Mouse (Mus musculus) A20 (cell line): ENCODE results near the gene Mob4.
"Not testable (repeated sequence)": the region's sequence is repeated elsewhere in the genome, so short reads cannot be mapped to it uniquely, and the experiment has no call there.

Experiments used
- DNase-seq: peaks from one replicate; pipeline ENCODE4 v3.0.0-alpha.2; 2011; ENCODE audit warnings: low read depth, low spot score

The Mob4 gene

DNA sequence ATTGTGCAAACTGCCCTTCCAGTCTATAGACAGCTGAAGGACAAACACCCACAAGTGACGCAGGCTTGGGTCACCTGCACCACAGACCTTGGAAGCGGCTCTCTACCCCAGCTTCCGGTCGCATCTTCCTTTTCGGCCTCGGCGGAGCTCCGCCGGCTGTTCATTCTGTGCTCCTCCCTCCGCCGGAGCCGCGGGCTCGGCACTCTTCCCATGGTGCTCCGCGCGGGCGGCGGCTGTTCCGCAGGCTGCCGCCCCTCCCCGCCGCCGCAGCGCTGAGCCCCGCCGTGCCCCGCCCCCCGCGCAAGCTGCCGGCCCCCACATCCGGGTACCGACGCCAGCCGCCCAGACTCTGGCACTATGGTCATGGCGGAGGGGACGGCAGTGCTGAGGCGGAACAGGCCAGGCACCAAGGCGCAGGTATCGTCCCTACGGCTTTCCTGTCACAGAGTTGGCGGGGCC is at the start of gene Mob4:
Gene Mob4, plus strand, starts transcription at position 289 of the 459 bp plus-strand sequence.
- peak; percentile 96 for DNase-seq

DNA sequence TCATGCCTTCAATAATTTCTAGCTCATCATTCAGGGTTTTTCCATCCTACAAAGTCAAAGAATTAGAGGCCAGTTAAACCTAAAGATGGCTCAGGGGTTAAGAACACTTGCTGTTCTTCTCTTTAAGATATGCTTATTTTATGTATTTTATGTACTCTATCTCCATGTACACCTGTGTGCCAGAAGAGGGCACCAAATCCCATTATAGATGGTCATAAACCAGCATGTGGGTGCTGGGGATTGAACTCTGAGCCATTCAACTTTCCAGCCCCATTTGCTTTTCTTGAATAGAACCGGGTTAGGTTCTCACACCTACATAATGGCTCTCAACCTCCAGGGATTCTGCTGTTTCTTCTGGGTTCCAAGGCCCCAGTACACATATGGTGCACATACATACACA is 48.9 kb upstream of the Mob4 start:
- peak; percentile 55 for DNase-seq

DNA sequence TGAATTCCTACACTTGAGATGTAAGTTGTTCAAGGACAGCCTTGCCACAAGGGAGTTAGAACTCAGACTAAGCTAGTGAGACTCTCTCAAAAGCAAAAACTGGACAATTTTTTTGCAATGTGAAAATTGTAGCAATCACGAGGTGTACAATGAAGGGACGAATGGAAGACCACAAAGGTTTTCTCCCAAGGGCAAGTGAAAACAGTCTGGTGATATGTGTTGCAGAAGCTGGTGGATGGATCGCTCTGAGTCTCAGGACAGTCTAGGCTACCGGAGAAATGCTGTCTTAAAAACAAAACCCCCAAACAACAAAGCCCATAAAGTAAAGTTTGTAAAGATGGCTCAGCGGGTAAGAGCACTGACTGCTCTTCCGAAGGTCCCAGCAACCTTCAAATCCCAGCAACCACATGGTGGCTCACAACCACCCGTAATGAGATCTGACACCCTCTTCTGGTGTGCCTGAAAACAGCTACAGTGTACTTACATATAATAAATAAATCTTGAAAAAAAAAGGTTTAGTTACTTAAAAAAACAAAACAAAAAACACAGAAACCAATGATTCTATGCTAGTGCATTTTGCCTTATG is 45.2 kb upstream of the Mob4 start:
- no peak for DNase-seq

DNA sequence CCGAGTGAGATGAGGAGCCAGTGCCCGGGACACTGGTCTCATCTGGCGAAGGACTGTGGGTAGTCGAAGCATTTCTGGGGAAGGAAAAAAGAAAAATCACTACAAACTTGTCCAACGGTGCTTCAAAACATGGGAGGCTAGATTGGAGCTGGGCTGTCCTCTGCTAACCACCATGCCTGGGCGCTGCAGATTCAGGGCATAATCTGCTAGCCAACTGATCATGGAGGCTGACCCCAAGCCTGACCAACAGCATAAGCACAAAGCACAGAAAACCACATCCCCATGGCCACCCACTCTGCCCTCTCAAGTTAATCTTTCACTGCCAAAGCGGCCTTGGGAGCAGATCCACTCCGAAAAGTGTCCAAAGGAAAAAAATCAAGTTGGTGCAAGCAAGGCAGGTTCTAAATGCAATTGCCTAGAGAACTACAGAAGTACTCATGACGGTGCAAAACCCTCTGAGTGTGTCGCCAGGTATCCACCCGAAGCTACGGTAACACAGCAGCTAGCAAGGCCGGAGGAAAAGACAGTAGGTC is 44.1 kb upstream of the Mob4 start:
- DNase-seq, result peak; percentile 23

DNA sequence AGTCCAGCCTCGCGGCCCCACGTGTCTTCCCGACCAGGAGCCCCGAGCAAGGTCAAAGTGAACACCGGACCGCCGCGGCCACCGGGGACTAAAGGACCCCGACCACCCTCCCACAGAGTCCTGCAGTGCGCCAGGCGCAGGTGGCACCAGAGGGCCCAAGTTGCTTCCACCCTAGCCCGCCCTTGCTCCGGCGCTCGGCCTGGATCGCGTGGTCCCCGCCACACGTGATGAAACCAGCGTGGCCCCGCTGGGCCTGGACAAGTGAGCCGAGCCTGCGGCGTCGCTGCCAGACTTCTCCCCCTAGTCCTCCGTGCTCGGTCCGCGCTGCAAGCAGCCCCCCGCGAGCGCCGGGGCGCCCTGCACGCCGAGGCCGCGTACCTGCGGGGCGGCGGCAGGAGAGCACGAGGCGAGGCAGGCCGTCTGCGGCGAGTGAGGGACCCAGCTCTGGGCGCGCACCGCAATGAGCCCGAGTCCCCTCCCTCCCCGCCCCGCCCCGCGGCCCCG is 43.6 kb upstream of the Mob4 start:
- DNase-seq, result no peak

DNA sequence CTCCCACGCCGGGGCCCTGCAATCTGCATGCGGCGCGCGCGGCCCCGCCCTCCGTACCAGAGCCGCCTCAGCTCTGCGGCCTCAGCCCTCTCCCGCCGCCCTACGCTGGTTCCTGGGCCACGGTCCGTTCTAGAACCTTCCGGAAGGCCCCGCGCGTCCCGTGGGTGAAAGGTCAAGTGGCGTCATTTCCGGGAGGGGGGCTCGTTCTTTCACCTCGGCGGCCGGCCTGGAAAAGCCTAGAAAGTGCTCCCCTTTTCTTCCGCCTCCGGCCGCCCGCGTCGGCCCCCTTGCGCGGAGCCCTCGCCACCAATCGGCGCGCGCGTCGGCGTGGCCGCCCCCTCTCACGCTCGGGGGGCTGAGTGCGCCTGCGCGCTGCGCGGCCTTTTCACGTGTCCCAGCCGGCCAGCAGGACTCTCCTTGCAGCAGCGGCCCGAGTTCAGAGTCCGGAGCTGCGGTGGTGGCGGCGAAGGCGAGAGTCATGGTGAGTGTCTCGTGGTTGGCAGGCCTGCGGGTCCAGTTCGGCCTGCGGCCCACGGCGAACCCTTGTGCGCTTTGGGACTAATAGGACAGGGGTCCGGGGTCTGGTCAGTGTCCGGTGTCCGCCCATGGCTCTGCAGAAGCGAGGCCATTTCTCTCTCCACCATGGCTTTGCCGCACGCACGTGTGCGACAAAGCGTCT is 43.0 kb upstream of the Mob4 start, which contains the start of the genes Hspe1 and Hspd1:
Gene Hspe1, plus strand, starts transcription at position 201 of the 679 bp plus-strand sequence.
Gene Hspd1, minus strand, starts transcription at position 312 of the 679 bp plus-strand sequence.
- DNase-seq, result peak; percentile 99

DNA sequence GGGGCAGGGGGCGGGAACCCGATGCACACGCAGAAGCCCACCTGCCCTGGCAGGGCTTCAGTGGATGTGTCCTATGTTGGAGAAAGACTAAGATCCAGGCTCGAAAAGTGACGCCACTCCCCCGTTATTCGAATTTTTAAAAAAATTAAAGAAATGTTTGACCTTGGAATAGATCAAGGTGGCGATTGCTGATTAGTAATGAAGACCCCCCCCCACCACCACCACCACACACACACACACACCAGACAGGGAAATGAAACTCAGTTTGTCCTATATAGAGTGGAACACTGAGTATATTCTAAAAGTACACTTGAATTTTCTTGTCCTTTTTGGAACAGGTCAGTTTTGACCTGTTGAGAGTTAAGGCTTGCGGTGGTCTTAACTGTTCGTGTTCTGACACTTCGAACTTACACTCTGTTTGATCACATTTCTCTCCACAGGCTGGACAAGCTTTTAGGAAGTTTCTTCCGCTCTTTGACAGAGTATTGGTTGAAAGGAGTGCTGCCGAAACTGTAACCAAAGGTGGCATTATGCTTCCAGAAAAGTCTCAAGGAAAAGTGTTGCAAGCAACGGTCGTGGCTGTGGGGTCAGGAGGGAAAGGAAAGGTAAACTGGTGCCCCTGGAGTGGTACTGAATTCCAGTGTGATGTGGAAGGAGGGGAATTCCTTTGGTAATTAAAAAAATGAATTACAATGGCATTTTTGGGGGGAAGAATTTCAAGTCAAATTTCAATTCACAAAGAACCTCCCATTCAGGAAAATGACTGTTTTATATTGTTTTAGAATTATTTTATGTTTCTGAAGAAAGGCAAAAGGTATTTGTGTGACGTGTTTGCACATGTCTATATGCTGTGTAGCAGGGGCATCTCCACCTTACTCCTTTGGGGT is 42.2 kb upstream of the Mob4 start:
- DNase-seq, result no peak

DNA sequence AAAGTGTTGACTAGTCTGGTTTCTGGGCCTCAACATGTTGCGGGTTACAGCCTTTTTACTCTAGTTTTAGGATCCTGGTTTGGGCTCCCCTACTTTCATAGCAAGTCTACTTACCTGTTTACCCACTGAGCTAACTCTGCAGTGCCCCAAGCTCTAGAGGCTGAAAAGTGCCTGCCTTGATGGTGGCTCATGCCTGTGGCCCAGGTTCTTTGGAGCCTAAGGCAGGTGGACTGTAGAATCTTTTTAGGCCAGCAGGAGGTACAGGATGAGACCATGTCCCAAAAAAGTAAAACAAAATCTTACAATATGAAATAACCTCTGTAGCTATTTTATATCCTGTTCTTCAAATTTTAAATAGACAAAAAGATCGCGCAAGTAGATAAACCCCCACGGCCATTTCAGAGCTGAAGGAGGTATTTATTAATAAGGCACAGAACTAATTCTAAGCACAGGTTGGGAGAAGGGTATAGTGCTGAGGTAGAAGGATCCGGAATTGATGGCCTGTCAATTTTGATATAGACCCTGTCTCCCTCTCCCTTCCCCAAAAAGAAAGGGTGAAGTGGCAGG is 41.5 kb upstream of the Mob4 start:
- DNase-seq, result no peak

DNA sequence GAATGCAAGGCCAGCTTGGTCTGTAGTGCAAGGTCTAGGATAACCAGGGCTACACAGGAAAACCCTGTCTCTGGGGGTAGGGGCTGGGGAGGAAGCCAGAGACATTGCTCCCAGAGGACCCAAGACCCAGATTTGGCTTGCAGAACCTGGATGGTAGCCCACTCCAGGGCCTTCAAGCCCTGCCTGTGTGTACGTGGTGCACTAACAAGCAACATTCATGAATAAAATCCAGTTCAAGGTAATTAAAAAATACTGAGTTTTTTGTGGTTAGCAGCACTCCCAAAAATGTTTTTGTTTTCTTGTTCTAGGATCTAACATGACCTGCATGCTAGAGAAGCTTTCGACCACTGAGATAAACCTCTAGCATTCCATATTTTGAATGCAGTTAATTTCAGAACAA is 39.0 kb upstream of the Mob4 start:
- no peak for DNase-seq

DNA sequence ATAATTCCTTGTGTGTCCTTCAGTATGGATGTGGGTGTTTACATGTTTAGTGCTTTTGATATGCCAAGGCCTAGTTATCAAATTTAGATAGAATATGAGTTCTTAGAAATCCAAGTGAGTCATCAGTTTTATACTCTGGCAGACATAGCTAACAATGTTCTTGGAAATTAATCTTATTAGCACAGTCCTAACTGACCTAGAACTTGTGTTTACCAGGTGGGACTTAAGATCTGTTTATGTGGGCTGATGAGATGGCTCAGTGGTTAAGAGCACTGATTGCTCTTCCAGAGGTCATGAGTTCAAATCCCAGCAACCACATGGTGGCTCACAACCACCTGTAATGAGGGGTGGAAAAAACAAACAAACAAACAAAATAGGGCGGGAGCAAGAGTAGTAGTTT is 38.6 kb upstream of the Mob4 start:
- no peak for DNase-seq

DNA sequence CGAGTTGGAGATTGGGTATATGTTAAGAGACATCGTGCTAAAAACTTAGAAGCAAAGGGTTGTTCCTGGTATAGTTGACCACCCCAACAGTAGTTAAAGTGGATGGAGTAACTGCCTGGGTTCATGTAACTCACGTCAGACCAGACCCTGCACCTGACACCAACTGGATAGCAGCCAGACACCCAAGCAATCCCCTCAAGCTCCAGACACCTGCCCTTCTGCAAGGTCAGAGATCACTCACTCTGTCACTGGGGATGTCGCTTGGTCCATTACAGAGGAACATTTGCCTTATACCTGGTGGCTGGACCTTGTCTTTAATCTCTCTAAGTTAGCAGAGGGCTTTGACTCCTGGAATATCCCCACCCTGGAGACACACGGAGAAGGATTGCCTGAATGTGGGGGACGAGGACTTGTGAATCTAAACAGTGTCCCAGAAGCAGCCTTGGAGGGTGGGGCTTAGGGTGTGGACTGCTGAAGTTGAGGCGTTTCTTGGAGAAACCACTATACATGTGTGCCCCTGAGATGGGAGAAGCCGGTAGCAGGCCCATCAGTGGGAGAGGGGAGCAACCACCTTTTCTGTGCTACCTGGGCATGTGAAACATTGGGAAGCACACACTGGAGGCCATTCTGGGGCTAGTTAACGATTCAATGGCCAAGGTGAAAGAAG is 24.0 kb upstream of the Mob4 start:
- no peak for DNase-seq

DNA sequence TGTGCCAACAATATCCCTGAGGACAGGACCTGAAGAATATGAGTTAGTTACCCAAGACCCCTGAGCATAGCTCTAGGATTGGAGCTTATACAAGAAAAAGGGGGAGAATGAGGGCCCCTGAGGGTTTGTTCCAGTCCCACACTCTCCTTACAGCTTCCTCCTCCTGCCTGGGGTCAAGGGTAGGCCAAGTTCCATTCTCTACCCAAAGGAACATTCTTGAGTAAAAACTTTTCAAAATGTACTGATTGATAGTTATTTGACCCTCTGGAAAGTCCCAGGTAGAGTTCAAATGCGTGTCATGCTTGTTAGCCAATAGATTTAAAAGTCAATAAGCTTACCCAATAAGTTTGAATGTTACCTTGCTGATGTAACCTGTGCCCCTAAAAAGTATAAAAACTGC is 23.4 kb upstream of the Mob4 start:
- DNase-seq, result no peak

DNA sequence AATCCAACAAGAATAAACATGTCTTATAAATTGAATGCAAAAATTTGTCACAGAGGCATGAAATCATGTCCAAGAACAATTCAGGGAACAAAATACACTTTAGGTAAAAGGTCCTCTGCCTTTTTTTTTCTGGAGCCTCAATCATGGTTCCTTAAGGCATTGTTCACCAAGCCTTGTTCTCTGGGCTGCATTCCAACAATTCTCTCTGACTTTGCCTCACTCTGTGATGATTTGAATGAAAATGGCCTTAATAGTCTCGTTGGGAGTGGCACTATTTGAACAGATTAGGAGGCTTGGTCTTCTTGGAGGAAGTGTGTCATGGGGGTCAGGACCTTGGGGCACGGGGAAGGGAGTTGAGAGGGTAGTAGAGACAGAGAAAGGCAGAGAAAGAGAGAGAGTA is 22.6 kb upstream of the Mob4 start:
- DNase-seq, result no peak

DNA sequence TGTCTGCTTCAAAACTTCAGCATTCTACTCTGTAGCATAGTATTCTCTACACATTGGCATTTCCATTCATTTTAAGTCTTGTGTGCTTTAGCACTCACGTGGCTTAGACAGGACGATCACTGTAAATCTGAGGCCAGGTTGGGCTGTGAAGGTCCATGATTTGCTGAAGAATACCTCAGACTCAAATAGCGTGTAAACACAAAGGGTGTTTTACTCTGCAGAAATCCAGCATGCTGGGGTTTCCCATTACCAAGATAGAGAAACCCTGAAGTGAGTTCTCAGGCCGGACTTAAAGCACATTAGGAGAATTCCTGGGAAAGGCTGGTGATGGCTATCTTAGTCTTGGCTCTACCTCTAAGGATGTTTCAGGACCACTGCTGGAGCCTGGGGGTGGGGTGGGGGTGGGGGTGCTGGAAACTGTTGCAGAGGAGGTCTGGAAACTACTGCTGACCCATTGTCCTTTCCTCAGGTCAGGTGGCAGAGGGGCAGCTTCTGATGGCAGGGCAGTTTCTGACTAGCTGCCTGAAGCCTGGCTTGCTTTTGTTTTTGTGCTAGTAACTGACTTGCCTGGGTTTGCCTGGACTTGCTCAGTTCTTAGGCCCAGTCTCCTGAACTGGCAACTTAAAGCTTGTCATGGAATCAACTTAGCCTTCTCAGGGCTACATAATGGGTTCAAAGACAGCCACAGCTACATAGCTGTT is 21.8 kb upstream of the Mob4 start:
- DNase-seq, result no peak

DNA sequence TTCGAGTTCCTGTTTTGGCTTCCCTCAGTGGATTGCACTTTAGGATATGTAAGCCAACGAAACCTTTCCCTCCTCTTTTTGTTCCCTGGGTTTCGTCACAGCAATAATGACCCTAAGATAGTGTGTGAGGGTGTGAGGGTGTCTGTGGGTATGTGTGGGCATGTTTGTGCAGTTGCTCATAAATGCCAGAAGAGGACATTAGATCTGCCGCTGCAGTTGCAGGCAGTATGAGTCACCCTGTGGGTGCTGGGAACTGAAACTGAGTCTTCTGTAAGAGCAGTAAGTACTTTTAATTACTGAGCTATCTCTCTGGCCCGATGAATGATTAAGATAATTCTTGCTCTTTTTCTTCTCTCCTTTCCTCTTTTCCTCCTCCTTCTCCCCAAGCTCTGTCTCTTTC is 8.0 kb upstream of the Mob4 start:
- no peak for DNase-seq

DNA sequence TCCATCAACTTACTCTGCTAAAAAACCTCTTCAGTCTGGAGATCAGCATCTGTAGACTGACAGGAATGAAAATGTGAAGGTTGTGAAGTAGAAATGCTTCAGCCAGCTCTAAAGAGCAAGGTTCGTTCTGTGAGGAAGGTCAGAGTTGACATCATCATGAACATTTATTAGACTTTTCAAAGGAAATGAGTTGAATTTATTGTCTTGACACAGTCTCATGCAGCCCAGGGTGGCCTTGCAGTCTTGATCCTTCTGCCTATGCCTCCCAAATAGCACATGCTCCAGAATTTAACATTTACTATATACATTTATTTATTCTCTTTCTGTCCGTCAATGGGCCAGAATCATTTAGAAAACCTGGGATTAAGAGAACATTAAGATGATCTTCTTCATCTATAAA is 7.5 kb upstream of the Mob4 start:
- DNase-seq, result no peak

DNA sequence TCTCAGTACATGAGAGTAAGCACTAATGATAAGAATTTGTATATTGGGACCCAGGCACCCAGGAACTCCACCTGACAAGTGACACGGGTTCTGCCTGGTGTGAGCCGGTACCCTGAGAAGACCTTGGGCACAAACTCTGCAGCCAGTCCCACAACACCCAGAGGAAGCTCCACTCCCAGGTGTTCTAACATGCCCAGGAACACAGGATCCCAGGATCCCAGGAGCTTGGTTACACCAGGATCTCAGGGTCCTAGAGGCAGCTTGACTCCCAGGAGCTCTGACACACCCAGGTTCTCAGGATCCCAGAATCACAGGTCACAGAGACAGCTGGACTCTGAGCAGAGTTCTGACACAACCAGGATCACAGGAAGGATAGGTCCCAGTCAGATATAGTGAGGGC is 6.9 kb upstream of the Mob4 start:
- DNase-seq, result not testable (repeated sequence)

DNA sequence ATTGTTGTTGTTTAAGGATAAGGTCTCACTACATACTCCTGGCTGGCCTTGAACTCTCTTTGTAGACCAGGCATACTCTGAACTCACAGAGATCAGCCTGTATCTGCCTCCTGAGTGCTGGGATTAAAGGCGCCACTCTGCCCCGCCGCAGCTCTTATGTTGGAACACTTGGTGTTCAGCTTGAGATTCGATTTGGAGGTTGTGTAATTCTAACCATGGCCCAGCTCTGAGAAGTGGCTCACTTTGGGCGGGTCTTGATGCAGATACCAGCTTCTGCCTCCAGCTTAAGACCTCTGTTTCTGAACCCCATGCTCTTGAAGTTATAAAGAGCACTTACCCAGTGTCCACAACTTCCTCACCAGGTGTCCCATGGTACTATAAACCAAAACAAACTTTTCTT is 1.3 kb upstream of the Mob4 start:
- peak; percentile 47 for DNase-seq

DNA sequence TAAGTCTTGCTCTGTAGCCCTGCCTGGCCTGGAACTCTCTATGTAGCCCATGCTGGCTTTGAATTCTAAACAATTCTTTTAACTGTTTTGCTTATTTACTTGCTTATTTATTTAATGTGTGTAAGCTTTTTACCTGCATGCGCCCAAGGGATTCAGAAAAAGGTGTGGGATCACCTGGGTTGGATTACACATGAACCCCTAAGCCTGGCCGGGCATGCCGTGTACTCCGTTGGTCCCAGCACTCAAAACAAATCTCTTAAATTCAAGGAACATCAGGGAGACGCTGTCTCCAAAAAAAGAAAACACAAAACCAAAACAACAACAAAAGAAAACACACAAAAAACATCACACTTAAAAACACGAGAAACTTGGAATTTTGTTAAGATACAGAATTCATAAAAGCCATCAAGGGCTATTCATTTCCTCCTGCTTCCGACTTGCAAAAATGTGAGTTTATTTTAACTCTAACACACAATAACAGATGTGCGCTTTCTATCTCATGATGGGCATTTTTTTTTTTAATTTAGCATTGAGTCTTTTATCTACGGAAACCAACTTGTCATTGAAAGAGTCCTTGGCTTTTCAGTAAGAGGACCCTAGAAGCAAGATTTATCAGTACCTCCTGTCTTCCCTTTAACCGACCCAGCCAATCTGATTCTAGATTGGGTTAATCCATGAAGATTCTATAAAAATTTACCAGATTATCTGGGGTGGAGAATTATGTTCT is 678 bp upstream of the Mob4 start:
- DNase-seq, result peak; percentile 38
